Mouse (Mus musculus) adrenal gland, adult 8-10 months (tissue): ENCODE results near the gene Lrrc27. TPM values are rescaled to one million over a fixed set of nuclear protein-coding genes. Genes with fewer than 3 reads are reported as not detected.

Source experiments
- DNase-seq: peaks from one replicate; pipeline ENCODE4 v3.0.0; 2022
- total RNA-seq, 4 experiments: library from RNA; stranded (reverse); gene quantifications; 2 replicates each; pipeline ENCODE4 v1.2.4; 2022

Gene Lrrc27
- total RNA-seq, 4 experiments from 2014 or later: 6.5 to 10.4 (median 7.7) TPM

GRCm38 (mm10) chr7:139246931-139247880, 34.4 kb downstream of the Lrrc27 start:
- peak; percentile 68 for DNase-seq

- DNase-seq: peak; percentile 75
Observed at GRCm38 (mm10) chr7:139247881-139248614, 35.3 kb downstream of the Lrrc27 start, which contains the start of gene Pwwp2b. Pwwp2b (plus strand) TSS chr7:139248482.

- DNase-seq: peak; percentile 24
Observed at GRCm38 (mm10) chr7:139248615-139249405, 36.0 kb downstream of the Lrrc27 start.

GRCm38 (mm10) chr7:139249406-139250210, 36.8 kb downstream of the Lrrc27 start:
- DNase-seq: no peak

GRCm38 (mm10) chr7:139251881-139252301, 39.1 kb downstream of the Lrrc27 start:
- DNase-seq: no peak

GRCm38 (mm10) chr7:139252566-139252965, 39.8 kb downstream of the Lrrc27 start:
- no peak for DNase-seq

- DNase-seq: no peak
Observed at GRCm38 (mm10) chr7:139252986-139253385, 40.2 kb downstream of the Lrrc27 start.

- DNase-seq: no peak
Observed at GRCm38 (mm10) chr7:139253462-139253861, 40.7 kb downstream of the Lrrc27 start.

GRCm38 (mm10) chr7:139254626-139255025, 41.8 kb downstream of the Lrrc27 start:
- DNase-seq: no peak

GRCm38 (mm10) chr7:139257752-139258542, 45.2 kb downstream of the Lrrc27 start:
- no peak for DNase-seq

- DNase-seq: no peak
Observed at GRCm38 (mm10) chr7:139264337-139264736, 51.5 kb downstream of the Lrrc27 start.

- no peak for DNase-seq
Observed at GRCm38 (mm10) chr7:139265634-139266033, 52.8 kb downstream of the Lrrc27 start.

GRCm38 (mm10) chr7:139266431-139266830, 53.6 kb downstream of the Lrrc27 start:
- DNase-seq: no peak

- peak; percentile 65 for DNase-seq
Observed at GRCm38 (mm10) chr7:139266886-139267870, 54.4 kb downstream of the Lrrc27 start.

- DNase-seq: no peak
Observed at GRCm38 (mm10) chr7:139270738-139271137, 58.0 kb downstream of the Lrrc27 start.

- DNase-seq: no peak
Observed at GRCm38 (mm10) chr7:139271871-139272270, 59.1 kb downstream of the Lrrc27 start.

- DNase-seq: no peak
Observed at GRCm38 (mm10) chr7:139272639-139273396, 60.0 kb downstream of the Lrrc27 start.

- no peak for DNase-seq
Observed at GRCm38 (mm10) chr7:139273397-139273719, 60.6 kb downstream of the Lrrc27 start.

GRCm38 (mm10) chr7:139275586-139275985, 62.8 kb downstream of the Lrrc27 start:
- no peak for DNase-seq
